Mouse (Mus musculus): ENCODE measurements around the gene Dgke.
A peak's percentile ranks its signal among the peaks of the same experiment; 100 is the strongest.
"Not testable (repeated sequence)": the region's sequence is repeated elsewhere in the genome, so short reads cannot be mapped to it uniquely, and the experiment has no call there.

Dgke gene

DNA sequence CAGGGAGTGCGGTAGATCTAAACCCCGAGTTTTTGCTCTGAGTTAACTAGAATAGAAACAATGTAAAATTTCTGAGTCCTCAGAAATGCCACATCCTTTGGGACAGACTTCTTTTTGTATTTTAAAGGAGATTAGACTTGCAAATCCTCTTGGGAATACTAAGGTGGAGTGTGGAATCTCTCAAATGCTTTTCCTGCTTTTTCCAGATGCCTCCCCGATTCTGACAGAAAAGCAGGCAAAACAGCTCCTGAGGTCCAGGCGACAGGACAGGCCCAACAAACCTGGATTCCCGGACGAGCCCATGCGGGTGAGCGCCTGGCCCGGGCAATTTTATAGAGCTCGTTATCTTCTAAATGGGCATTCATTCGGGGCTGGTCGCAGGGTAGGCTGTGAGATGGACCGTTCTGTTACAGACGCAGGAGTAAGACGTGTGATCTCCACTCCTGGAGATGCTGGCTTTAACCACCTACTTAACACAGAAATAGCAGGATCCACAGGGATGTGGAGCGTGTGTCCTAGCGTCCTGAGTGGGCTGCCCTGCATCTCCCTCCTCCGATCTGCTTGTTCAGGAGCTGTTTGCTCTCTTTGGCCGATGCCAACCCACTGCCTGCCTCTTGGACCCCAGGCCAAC is 8.2 kb upstream of the Dgke start:
- DNase-seq, result no peak

DNA sequence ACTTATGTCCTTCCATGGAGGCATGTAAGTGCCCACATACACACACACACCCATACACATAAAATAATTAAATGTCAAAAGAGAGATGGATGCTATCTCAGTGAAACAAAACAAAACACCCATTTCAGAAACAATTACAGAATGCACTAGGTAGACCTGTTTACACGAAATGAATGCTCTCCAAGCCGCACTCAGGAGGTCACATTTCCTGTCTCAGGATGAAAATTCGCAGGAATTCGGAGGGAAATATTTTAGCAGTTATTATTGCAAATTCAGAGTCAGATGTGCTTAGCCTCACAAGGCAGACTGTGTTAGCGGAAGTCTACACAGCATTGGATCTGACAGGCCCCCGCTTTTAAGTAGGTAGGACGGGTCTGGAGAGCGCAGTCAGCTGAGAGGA is 6.9 kb upstream of the Dgke start, which contains the start of gene Gm525:
TSS of gene Gm525 (plus strand) at position 301 of the 400 bp plus-strand sequence.
- no peak for DNase-seq

DNA sequence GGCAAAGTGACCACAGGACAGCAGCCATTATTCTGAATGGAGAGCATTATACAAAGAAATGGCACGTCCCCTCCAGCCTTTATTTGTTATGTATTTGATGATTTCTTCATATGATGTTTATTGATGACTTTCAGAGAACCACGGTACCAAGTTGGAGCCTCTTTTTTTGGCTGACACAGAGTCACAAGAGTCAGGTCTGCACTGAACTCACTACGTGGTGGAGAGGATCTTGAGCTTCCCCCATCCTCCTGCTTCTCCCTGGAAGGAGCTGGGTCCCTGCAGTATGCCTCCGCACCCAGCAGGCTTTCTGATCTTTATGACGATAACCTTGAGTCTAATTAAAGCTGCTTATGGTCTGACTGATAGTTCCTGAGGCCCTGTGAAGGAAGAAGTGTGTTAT is 4.9 kb upstream of the Dgke start:
- no peak for DNase-seq

- peak; percentile 54 to 73 for DNase-seq
Measured at GRCm38 (mm10) chr11:89069303-89069702, 2.7 kb upstream of the Dgke start.

GRCm38 (mm10) chr11:89068649-89069048 is 2.0 kb upstream of the Dgke start:
- no peak for DNase-seq

DNA sequence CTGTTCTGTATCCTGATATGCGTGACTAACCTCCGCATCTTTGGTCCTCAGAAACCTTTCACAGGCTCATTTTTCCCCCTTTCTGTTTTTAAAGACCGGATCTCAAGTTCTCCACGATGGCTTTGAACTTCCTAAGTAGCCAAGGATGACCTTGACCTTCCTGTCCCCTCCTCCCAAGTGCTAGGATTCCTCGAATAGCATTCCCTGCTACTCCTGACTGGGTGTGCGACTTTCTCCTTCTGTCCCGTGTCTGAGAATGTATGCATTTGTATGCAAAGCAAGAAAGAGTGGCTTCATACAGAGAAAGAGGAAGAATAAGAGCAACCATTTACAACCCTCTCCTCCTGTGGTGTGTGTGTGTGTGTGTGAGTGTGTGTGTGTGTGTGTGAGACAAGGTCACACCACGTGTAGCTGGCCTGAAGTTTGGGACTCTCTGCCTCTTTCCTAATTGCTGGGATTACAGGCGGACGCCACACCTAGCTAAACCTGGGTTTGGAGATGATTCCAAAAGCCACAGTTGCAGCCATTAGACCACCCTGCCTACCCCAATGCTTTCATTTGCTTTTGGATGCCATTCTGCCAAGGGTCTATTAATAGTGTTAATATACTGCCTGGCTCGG is 1.3 kb upstream of the Dgke start:
- no peak for DNase-seq

DNA sequence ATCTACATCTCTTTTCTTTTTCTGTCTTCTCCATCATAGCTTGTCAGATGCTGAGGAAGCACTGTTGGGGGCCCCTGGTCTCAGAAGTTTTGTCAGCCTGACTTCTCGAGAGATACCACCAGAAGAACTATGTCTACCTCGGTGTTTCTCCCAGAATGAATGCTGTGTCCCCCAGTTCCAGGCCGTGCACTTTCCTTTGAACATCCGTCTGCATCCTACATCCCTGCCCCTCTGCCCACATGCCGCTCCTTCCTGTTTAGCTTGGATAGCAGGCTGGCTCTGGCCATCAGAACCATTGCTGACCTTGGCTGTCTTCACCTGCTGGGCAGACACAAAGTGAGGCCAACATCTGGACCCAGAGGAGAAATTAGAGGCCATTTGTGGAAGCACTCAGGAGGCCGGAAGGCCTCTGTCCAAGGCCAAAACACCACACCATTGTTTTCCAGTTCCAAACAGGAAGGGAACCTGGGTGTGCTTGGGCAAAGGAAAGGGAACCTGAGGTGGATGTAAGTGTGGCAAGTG is 712 bp upstream of the Dgke start:
- DNase-seq, result no peak

- DNase-seq, result no peak
Measured at GRCm38 (mm10) chr11:89066126-89066525, 524 bp downstream of the Dgke start.

- no peak for DNase-seq
Measured at GRCm38 (mm10) chr11:89065297-89065696, 1.4 kb downstream of the Dgke start.

GRCm38 (mm10) chr11:89064312-89064711 is 2.3 kb downstream of the Dgke start:
- DNase-seq, result no peak

DNA sequence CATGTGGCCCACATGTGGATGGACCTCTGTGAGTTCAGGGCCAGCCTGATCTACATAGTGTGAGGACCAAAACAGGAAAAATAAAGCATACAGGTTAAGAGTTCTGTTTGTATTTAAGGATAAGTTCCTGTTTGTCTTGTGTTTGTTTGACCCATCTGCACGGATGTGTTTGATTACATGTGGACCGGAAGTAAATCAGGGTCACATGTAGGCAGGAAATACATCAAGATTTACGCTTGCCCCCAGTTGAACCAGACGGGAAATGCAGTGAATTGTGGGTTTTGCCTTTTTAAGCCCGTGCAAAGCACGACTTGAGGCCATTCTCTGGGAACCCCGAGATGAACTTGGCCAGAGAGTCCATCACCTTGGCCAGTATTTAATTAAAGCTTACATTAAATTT is 5.3 kb downstream of the Dgke start:
- DNase-seq, result no peak

DNA sequence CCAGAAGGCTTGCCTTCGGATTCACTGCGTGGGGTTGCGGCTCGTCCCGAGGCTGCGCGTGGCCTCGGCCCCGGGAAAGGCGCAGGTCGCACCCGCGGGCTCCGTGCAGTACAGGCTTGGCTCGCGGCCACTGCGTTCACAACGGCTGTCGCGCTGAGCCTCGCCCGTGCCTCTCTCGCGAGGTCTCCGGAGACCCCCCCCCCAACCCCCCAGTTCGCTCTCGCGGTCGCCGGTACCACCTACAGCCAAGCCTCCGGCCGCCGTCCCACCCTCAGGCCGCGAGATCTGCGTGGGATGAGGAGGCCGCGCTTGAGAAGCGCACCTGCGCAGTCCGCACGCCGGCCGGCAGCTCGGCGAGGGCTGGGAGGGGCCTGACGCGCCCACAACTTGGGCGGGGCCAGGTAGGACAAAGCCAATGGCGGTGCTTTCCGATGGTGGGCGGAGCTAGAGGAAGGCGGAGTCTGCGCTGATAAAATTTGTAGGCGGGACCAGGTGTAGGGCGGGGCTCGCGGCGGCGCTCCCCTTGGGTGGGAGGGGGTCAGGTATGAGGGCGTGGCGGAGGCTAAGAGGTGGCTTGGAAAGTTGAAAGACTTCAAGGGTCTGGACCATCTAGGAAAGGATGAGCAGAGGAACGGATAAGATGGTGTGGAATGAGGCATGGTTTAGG is 6.1 kb downstream of the Dgke start:
- DNase-seq, result peak; percentile 97 to 98

DNA sequence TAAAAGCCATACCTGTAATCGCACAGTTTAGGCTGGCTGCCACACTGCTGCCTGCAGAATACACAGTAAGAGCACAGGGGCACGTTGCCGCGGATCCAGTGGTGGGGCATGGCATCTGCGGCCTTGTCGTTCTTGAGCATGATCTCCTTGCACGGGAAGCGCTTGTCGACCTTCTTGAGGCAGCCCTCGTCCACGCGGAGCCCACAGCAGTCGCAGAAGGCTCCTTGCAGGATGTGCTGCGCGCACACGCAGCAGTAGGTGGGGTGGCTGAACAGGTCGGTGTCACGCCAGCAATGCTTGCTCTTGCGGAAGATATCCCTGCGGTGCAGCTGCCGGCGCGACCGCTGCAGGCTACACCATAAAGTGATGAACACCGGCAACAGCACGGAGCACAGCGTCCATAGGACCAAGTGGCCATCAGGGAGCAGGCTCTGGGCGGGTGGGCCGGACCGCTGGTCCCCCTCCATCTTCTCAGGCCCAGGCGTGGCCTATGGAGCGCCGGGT is 6.7 kb downstream of the Dgke start:
- DNase-seq, result peak in 1 of 2 experiments; percentile 54

DNA sequence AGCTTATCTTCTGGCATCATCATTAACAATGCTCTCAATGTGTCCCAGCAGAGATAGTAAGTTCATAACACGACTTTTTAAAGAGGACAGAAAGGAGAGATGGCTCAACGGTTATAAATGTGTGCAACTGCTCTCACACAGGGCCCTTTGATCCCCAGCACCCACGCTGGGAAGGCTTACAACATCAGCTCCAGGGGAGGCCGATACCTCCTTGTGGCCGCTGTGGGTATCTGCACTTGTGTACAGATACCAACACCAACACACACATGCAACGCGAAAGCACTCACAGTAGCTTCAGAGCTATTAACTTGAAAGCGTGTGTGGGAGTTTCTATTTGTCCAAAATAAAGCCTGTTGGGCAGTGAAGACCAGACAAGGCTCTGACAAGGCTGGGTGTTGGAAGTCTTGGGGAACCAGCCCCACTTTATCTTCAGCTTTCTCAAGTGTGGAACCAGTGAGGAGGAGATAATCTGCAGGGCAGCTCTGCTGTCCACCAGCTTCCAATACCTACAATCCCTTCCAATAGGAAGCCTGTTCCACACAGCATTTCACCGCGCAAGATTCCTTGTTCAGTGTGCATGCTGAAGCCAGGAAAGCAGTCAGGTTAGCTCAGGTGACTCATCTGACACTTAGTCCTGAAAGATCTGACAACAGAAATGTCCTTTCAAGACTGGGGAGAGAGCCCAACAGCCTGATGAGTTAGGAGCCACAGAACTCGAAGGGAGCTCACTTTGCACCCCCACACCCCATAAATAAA is 8.0 kb downstream of the Dgke start:
- peak in 1 of 2 experiments; percentile 29 for DNase-seq

DNA sequence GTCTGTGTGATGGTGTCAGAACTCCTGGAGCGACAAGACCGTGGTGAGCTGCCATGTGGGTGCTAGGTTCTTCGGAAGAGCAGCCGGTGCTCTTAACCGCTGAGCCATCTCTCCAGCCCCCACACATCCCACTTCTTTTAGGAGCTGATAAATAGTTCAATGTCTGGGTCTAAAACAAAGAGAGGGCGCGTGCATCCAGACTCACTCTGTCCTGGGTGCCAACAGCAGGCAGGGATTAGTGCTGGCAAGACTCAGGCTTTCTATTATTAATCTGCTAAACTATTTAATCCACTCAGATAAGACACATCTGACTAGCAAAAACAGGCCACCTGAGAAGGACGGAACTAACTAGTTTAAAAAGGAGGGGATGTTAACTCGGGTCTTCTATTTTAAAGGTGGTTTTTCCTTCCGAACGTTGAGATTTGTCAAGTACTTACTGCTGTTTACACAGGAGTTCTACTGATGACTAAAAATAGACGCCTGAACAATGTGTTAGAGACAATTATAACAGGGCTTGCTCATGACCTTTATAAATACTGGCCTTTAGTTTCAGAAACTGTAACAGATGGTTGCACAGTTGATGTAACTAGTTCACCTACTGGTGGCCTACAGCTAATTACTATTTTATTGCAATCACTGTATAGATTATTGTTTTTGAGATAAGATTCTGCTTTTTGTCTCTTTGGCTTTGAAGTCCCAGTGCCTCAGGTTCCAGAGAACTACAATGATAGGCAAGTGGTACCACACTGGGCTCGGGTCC is 10.5 kb downstream of the Dgke start:
- peak in 1 of 2 experiments; percentile 16 for DNase-seq

DNA sequence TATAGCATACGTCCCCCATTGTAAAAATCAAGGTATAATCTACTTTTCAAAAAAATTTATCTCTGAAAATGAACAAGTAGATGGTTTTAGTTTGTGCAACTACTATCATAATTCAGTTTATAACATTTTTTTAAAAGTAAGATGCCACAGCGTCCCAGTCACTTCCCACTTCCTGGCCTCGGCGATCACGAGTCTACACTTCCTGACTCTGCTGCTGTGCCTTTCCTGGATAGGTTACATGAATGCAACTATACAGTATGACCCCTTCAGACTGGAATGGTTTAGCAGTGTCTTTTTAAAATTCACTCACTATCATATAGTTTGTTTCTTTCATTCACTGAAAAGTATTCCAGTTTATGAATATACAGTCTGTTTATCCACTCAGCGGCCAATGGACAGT is 14.9 kb downstream of the Dgke start:
- no peak for DNase-seq

DNA sequence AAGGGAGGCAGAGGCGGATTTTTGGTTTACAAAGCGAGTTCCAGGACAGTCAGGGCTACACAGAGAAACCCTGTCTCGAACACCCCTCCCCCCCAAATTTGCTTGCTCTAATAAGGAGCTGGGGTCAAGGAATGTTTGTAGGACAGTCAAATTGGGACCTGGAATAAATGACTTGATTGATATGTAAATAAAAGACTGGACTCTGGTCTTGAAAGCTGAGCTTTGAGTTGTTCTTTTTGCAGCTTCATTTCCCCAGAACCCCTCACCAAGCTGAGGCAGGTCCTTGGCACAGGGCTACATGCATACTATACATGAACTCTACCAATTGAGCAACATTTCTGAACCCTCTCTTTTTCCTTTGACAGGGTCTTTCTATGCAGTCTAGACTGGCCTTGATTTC is 20.6 kb downstream of the Dgke start:
- no peak for DNase-seq

DNA sequence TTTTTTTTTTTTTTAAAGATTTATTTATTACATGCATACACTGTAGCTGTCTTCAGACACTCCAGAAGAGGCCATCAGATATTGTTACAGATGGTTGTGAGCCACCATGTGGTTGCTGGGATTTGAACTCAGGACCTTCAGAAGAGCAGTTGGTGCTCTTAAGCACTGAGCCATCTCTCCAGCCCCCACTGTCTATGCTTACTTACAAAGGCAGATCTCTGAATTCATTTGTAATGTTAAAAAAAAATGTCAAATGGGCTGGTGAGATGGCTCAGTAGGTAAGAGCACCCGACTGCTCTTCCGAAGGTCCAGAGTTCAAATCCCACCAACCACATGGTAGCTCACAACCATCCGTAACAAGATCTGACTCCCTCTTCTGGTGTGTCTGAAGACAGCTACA is 21.1 kb downstream of the Dgke start:
- not testable (repeated sequence) for DNase-seq

- DNase-seq, result peak in 1 of 2 experiments; percentile 21
Measured at GRCm38 (mm10) chr11:89043046-89043445, 23.6 kb downstream of the Dgke start.

GRCm38 (mm10) chr11:89041073-89041472 is 25.6 kb downstream of the Dgke start:
- not testable (repeated sequence) for DNase-seq

GRCm38 (mm10) chr11:89039325-89039724 is 27.3 kb downstream of the Dgke start:
- DNase-seq, result peak; percentile 30 to 59

- no peak for DNase-seq
Measured at GRCm38 (mm10) chr11:89038496-89038895, 28.2 kb downstream of the Dgke start.
